Mouse (Mus musculus): ENCODE results near the gene Ccdc103.

Gene Ccdc103

DNA sequence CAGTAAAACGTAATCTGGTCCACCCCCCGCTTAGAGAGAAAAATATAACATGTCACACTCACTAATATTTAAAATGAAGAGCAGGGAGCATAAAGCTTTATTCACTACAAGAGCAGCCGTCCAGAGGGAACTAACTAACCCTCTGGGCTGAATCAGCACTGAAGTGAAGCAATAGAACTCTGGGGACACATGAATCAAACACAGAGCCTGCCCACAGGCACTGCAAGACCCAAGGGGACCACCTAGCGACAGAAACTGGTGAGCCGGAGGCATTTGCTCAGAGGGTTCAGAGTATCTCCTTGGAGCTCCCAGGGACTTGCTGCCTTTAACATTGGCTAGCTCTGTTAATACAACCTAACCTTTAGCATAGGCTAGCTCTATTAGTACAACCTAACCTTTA, 9.1 kb downstream of the Ccdc103 start:
- DNase-seq (ENCODE audit: low spot score in 2 of 2) = no peak

DNA sequence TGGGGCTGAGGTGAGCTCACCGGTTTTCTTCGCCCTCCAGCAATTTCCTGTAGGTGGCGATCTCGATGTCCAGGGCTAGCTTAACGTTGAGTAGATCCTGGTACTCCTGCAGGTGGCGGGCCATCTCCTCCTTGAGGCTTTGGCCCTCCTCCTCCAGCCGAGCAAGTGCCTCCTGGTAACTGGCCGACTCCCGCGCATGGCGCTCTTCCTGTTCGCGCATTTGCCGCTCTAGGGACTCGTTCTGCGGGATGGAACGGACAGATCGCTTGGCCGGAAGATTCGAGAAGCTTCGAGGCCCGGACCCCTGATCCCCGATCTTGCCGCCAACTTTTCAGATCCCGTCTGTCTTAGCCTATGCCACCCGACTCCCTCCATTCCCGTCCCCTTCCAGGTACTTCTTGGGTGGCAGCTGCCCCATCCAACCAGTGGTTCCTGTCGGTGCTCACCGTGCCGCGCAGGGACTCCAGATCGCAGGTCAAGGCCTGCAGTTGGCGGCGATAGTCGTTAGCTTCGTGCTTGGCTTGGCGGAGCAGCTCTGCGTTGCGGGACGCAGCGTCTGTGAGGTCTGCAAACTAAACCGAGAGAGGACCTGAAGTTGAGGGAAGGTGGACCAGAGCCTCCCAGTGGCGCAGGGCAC, 12.1 kb downstream of the Ccdc103 start:
- DNase-seq (ENCODE audit: low spot score in 2 of 2) = peak; percentile 72 to 84

DNA sequence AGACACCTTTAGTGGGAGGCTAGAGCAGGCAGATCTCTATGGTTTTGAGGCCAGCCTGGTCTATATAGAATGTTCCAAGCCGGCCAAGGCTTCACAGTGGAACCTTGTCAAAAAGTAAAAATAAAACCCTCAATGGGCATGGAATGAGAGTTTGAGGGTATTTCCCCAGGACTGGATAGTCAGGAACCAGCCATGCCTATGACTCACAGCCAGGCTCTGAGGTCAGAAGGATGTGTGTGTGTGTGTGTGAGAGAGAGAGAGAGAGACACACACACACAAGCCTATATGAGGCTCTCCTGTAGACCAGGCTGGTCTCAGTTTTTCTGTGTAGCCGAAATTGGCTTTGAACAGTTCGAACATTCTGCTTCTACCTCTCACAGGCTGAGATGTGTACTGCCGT, 13.7 kb downstream of the Ccdc103 start:
- DNase-seq (ENCODE audit: low spot score in 2 of 2) = no peak

DNA sequence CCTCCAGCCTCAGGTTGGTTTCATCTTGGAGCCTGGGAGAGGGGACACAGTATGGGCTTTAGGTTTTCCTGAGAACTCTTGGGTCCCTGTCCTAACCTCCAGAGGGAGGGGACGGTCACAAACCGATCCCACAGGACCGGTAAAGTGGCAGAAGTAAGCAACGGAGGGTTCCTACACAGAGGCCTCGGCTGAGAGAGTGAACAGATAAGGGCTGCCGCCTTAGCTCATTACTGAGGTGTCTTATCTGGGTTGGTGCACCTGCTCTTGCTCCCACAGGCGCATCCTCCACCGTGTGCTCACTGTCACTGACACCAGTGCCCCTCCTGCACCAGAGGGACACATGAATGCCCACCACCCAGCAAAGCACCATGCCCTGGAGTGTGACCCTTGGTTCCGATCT, 14.8 kb downstream of the Ccdc103 start:
- DNase-seq (ENCODE audit: low spot score in 2 of 2) = peak; percentile 38 to 68

DNA sequence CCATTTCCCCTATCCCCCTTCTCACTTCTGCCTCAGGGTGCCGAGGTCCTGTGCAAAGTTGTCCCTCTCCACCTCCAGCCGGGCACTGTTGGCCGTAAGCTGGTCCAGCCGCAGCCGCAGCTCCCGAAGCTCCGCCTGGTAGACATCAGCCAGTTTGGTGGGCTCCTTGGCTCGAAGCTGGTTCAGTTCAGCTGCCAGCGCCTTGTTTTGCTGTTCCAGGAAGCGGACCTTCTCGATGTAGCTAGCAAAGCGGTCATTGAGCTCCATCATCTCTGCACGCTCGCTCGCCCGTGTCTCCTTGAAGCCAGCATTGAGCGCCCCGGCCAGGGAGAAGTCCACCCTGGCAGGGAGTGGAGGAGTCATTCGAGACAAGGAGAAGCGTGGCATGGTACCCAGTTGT, 15.6 kb downstream of the Ccdc103 start:
- DNase-seq (ENCODE audit: low spot score in 2 of 2) = no peak

DNA sequence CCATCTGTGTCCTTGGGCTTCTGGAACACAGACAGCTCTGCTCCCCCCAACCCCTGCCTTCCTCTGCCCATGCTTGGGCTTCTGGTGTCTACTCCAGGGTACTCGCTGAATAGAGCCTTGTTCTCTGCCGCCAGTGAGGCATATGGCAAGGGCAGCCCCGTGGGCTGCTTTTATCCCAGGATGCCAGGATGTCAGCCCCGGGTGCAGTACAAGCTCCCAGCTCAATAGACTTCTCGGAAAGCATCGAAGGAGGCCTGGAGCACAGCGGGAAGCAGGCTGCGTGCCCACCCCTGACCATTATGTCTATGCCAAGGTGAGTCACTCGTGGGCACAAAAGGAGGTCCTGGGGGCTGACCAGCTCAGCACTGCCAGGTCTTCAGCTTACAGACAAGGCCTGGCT, 17.4 kb downstream of the Ccdc103 start:
- no peak for DNase-seq (ENCODE audit: low spot score in 2 of 2)

DNA sequence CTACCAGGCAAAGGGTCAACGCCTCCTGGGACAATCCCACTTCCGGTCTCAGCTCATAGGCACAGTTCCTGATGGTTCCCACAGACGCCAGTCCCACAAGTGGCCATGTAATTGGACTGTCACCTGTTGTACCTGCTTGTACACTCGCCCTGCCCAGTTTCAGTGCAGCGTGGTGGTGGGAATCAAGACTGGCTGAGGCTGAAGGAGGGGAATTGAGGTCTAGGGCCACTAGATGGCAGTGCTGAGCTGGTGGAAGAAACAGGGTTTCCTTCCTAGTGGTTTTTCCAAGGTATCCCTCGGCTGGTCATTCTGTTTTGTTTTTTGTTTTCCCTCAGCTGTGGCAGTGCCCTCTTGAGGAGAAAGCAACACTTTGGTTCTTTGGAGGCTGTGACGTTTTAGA, 19.8 kb downstream of the Ccdc103 start, which contains the start of gene Gfap:
TSS of gene Gfap (minus strand) at position 150 of the 400 bp plus-strand sequence.
- DNase-seq (ENCODE audit: low spot score in 2 of 2) = peak; percentile 14 to 34

DNA sequence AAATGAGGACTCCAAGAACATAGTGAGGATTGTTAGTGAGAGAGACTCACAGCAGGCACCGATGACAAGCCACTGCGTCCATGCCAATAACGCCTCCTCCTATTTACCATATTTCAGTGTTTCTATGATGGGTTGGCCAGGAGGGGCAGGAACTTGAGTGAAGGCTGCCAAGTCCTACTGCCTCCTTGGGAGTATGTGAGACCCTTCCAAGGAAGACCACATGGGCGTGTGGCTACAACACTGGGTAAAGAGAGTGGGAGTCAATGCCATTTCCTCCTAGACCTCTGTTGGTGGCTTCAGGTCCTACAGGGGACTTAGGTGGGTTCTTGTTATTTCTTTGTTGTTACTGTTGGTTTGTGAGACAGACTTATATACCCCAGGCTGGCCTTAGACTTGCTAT, 20.2 kb downstream of the Ccdc103 start:
- DNase-seq (ENCODE audit: low spot score in 2 of 2) = no peak

DNA sequence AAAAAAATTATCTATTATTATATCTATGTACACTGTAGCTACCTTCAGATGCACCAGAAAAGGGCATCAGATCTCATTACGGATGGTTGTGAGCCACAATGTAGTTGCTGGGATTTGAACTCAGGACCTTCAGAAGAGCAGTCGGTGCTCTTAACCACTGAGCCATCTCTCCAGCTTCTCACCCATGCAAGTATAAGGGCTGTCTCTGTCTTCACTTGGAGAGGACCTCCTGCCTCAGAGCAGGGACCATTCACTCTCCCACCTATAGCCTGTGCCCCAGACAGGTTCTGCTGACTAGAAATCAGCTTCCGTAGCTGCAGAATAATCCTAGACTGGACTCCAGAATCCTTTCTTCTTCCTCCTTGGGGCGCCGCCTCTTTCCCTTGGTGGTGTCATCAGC, 21.1 kb downstream of the Ccdc103 start:
- no peak for DNase-seq (ENCODE audit: low spot score in 2 of 2)

DNA sequence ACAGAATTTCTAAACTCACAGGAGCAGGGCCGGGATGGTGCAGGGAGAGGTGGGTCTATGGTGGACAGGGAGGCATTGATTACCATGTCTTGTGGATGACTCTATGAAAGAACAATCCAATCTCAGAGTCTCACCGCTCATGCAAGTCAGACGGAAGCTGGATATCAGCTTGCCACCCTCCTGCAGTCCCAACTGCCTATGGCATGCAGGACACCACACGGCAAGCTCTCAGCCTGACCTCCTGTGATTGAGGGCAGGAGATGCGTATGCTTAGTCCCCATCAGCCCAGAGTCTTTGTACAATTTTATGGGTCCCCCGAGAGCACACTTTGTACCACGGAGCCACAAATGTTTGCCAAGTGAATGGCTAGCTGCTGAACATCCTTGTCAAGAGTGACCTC, 22.6 kb downstream of the Ccdc103 start:
- DNase-seq (ENCODE audit: low spot score in 2 of 2) = no peak

DNA sequence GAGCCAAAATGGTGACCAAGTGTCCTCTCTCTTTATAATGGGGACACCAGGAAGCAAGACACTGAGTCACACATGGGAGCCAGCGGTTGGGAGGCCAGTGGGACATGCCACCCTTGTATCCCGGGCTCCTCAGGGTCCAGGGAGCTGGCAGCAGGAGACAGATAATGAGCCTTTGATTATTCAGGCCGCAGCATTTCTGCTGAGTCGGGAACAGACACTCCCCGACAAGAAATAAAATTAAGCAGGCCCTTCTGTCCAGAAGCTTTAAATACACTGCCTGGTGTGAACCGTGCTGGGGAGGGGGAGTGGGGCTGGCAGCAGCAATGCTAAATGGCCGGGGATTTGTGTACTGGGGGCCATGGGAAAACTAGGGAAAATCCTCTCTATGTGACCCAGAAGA, 30.4 kb downstream of the Ccdc103 start:
- DNase-seq (ENCODE audit: low spot score in 2 of 2) = no peak

DNA sequence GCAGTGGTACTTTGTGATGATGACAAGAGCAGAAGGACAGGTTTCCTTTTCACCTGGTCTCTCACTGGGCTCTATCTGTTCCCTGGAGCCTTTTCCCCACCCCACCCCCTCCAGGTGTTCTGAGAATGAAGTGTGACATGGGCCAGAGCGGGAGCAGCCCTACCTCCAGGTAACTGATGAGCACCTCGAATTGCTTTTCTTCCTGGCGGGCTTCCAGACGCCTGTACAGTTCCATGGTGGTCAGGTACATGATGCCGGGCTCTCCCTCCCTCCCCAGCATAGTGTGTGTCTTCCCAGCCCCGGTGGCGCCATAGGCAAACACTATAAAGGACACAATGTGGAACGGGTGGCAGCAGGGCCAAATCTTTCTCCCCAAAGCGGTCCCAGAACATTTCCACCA, 34.4 kb downstream of the Ccdc103 start:
- DNase-seq (ENCODE audit: low spot score in 2 of 2) = no peak

DNA sequence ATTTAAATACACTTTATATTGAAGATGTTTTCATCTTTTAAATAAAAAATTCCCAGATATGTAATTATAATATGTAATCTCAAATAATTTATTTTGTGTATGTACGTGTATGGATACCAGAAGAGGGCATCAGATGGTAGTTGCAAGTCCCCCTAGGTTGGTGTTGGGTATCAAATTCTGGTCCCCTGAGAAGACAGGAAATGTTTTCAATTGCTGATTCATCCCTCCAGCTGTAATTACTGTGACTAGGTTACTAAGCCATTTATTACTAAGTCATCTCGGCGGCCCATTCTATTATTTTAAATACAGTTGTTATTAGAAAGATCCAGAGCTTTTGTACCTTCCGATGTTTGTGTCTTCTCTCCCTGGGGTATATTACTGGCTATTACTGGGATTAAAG, 37.1 kb downstream of the Ccdc103 start:
- DNase-seq (ENCODE audit: low spot score in 2 of 2) = no peak

DNA sequence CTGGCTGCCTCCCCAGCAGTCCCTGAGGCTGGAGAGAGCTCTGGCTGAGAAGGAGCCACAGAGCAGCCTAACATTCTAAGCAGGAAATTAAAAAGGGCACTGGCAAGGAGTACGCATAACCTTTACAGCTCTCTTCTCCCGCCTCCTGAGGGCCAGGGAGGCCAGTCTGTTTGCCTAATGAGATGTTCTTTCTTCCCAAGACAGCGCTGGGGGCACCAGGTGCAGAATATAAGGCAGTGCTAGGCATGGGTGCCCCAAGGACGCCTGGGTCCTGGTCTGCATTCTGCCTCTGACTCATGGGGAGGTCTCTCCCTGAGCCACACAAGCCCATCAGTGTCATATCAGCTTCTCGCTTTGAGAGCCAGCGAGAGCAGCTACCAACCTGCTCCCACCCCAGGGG, 40.5 kb downstream of the Ccdc103 start:
- DNase-seq (ENCODE audit: low spot score in 2 of 2) = no peak

DNA sequence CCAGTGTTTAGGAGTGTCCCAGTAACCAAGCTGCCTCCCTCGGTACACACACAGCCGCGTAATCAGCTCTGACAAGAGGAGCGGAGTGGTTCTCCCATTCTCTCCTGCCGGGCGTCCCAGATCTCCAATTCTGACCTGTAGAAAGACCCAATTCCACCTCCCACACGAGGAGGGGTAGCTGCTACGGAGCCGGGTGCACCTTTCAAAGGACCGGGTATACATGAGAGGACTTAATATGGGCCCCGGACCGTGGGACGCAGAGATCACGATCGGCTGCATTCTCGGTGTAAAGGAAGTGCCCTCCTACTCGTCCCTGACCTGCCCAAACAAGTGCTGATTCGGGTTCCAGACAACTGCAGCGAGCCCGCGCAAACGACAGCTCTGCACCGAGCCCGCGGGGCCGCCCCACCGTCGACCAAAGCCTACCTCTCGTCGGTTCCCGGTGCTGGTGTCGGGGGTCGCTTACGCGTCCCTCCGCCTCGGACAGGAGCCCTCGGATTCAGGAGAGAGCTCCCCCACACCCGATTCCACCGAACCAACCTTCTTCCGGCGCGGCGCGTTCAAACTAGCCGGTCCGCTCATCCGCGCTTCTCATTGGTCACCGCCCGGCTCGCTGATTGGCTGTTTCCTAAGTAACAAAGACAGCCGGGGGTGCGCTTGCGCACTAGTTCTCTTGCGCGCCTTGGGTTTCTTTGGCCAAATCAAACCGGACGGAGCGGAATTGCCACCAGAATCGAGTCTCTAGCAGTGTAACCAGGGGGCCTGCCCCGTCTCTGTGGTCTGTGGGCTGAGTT, 43.8 kb downstream of the Ccdc103 start, which contains the start of gene Kif18b:
TSS of gene Kif18b (minus strand) at position 568 of the 794 bp plus-strand sequence.
- peak; percentile 91 to 95 for DNase-seq (ENCODE audit: low spot score in 2 of 2)

DNA sequence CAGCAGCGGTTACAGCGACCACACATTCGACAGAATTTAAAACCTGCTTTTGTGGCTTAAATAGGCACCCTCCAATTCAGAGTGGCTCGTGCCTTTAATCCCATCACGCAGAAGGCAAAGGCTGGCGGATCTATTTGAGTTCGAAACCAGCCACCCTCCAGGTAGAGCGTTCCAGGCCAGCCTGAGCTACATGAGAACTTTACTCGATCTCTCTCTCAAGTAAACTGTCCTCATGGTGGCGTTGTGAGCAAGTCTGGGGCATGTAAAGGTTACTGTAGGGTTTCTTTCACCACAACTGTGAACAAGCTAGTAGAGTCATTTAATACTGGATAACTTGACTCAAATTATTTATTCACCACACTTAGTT, 44.3 kb downstream of the Ccdc103 start:
- no peak for DNase-seq (ENCODE audit: low spot score in 2 of 2)

DNA sequence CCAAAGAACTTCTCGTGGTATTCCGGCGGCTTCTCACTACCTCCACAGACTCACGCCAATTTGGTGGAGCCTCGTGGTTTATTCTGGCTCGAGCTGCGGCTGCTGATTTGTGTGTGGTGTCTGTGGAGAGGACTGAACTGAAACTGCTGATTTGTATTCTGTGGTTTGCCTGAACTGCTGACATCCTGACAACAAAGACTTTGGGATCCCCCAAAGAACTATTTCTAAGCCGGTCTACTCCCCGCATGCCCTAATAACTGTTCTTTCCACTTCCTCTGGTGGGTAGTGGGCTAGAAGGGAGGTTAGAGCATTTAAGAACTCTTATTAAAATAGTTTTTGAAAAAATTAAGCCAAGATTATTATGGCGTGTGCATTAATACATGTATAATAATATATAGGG, 49.7 kb downstream of the Ccdc103 start:
- DNase-seq (ENCODE audit: low spot score in 2 of 2) = no peak
